Mouse (Mus musculus) liver, embryonic 13.5 days (tissue): ENCODE measurements at regions not wholly inside any gene's neighbourhood (a gene's known extent, or its start where the extent isn't known, plus 50 kb on each side); places are given as distances from the start of the nearest gene placed in this dataset.

Source experiments
- ATAC-seq: fragments of 200-750 bp; cut with Nextera tagmentation; 2 replicates; pipeline ENCODE4 v1.8.0; 2017; ENCODE audit warnings: low read depth, mild to moderate bottlenecking, moderate number of reproducible peaks, moderate library complexity
- DNase-seq: peaks from one replicate; pipeline ENCODE4 v3.0.0; 2022
- H3K27ac ChIP-seq: fragments of 300-500 bp; sonication (generic); 2 replicates; pipeline ENCODE4 v1.5.1; 2015; ENCODE audit warnings: moderate library complexity, mild to moderate bottlenecking, inconsistent platforms
- H3K27me3 ChIP-seq: fragments of 300-500 bp; sonication (generic); 2 replicates; pipeline ENCODE4 v1.6.1; 2015; ENCODE audit warnings: mild to moderate bottlenecking, inconsistent platforms
- H3K36me3 ChIP-seq: fragments of 300-500 bp; sonication (generic); 2 replicates; pipeline ENCODE4 v1.6.1; 2015; ENCODE audit warnings: mild to moderate bottlenecking, inconsistent platforms
- H3K4me1 ChIP-seq: fragments of 300-500 bp; sonication (generic); replicated peaks from 2 replicates; pipeline ENCODE4 v1.6.1; 2015; ENCODE audit warnings: inconsistent platforms
- H3K4me2 ChIP-seq: fragments of 300-500 bp; sonication (generic); 2 replicates; pipeline ENCODE4 v1.6.1; 2015; ENCODE audit warnings: inconsistent platforms, mild to moderate bottlenecking, moderate library complexity
- H3K4me3 ChIP-seq: fragments of 300-500 bp; sonication (generic); replicated peaks from 2 replicates; pipeline ENCODE4 v1.5.1; 2015; ENCODE audit warnings: mild to moderate bottlenecking, inconsistent platforms
- H3K9ac ChIP-seq: fragments of 300-500 bp; sonication (generic); 2 replicates; pipeline ENCODE4 v1.6.1; 2015; ENCODE audit warnings: mild to moderate bottlenecking, inconsistent platforms
- H3K9me3 ChIP-seq: fragments of 300-500 bp; sonication (generic); replicated peaks from 2 replicates; pipeline ENCODE4 v1.6.1; 2016; ENCODE audit warnings: inconsistent platforms
- WGBS: fragments of 180-500 bp; shearing (Covaris S2); methylation state at CpG from one replicate; pipeline ENCODE4 v1.1.7; 2015; ENCODE audit not compliant: insufficient replicate concordance; 5-methylcytosine and 5-hydroxymethylcytosine counted together

- ATAC-seq = no peak
- no peaks in the 10 kb centered on the region for H3K27me3 ChIP-seq
- no peak overlapping the region for H3K9ac ChIP-seq
- no peak overlapping the region for H3K4me2 ChIP-seq
- WGBS = 20% methylated on average over 6 of the region's 6 CpGs
- H3K9me3 ChIP-seq = no peaks in the 10 kb centered on the region
- peak; percentile 2 for DNase-seq
- H3K4me3 ChIP-seq = no peak overlapping the region
- H3K36me3 ChIP-seq = no peaks in the 10 kb centered on the region
- no peak overlapping the region for H3K27ac ChIP-seq
- no peaks in the 10 kb centered on the region for H3K4me1 ChIP-seq
Observed at GRCm38 (mm10) chr3:52555038-52555437, 286.9 kb downstream of the Foxo1 start.

- no peaks in the 10 kb centered on the region for H3K27me3 ChIP-seq
- no peak for DNase-seq
- no peak overlapping the region for H3K4me3 ChIP-seq
- no peak overlapping the region for H3K4me2 ChIP-seq
- no peaks in the 10 kb centered on the region for H3K36me3 ChIP-seq
- WGBS = 39% methylated on average over 1 of the region's 1 CpGs
- no peak overlapping the region for H3K9ac ChIP-seq
- H3K9me3 ChIP-seq = no peaks in the 10 kb centered on the region
- no peak overlapping the region for H3K27ac ChIP-seq
- H3K4me1 ChIP-seq = no peaks in the 10 kb centered on the region
- no peak for ATAC-seq
Observed at GRCm38 (mm10) chr3:52554490-52554889, 286.4 kb downstream of the Foxo1 start.

GRCm38 (mm10) chr3:52548201-52548893 lies 280.2 kb downstream of the Foxo1 start:
- H3K4me3 ChIP-seq = no peak overlapping the region
- no peaks in the 10 kb centered on the region for H3K9me3 ChIP-seq
- no peak for ATAC-seq
- no peak overlapping the region for H3K9ac ChIP-seq
- H3K4me2 ChIP-seq = no peak overlapping the region
- H3K4me1 ChIP-seq = no peaks in the 10 kb centered on the region
- H3K27ac ChIP-seq = no peak overlapping the region
- DNase-seq = no peak
- H3K27me3 ChIP-seq = no peaks in the 10 kb centered on the region
- no peaks in the 10 kb centered on the region for H3K36me3 ChIP-seq
- WGBS = 72% methylated on average over 6 of the region's 6 CpGs

GRCm38 (mm10) chr3:52546035-52546434 lies 277.9 kb downstream of the Foxo1 start:
- ATAC-seq = no peak
- Histone ChIP-seq H3K27ac (no peak overlapping the region), H3K4me3 (no peak overlapping the region), H3K27me3 (no peaks in the 10 kb centered on the region), H3K4me1 (no peaks in the 10 kb centered on the region), H3K36me3 (no peaks in the 10 kb centered on the region), H3K4me2 (no peak overlapping the region), H3K9ac (no peak overlapping the region), H3K9me3 (no peaks in the 10 kb centered on the region)
- 78% methylated on average over 5 of the region's 5 CpGs for WGBS
- no peak for DNase-seq

GRCm38 (mm10) chr3:52543006-52543405 lies 274.9 kb downstream of the Foxo1 start:
- DNase-seq (no peak), ATAC-seq (no peak)
- H3K4me1 ChIP-seq = no peaks in the 10 kb centered on the region
- H3K9me3 ChIP-seq = no peaks in the 10 kb centered on the region
- H3K9ac ChIP-seq = no peak overlapping the region
- no peak overlapping the region for H3K4me2 ChIP-seq
- 64% methylated on average over 6 of the region's 6 CpGs for WGBS
- H3K4me3 ChIP-seq = no peak overlapping the region
- H3K27ac ChIP-seq = no peak overlapping the region
- H3K27me3 ChIP-seq = no peaks in the 10 kb centered on the region
- no peaks in the 10 kb centered on the region for H3K36me3 ChIP-seq

- ATAC-seq = no peak
- Histone ChIP-seq H3K36me3 (no peaks in the 10 kb centered on the region), H3K4me3 (no peak overlapping the region), H3K27ac (no peak overlapping the region), H3K9me3 (no peaks in the 10 kb centered on the region), H3K4me2 (no peak overlapping the region), H3K27me3 (no peaks in the 10 kb centered on the region), H3K9ac (no peak overlapping the region), H3K4me1 (no peaks in the 10 kb centered on the region)
- no peak for DNase-seq
- 51% methylated on average over 9 of the region's 9 CpGs for WGBS
Observed at GRCm38 (mm10) chr3:52540862-52541380, 272.8 kb downstream of the Foxo1 start.

GRCm38 (mm10) chr3:52539813-52540378 lies 271.8 kb downstream of the Foxo1 start:
- 58% methylated on average over 10 of the region's 10 CpGs for WGBS
- Histone ChIP-seq H3K4me2 (no peak overlapping the region), H3K4me3 (no peak overlapping the region), H3K36me3 (no peaks in the 10 kb centered on the region), H3K9me3 (no peaks in the 10 kb centered on the region), H3K27me3 (no peaks in the 10 kb centered on the region), H3K4me1 (no peaks in the 10 kb centered on the region), H3K27ac (no peak overlapping the region), H3K9ac (no peak overlapping the region)
- no peak for ATAC-seq
- no peak for DNase-seq

- Histone ChIP-seq H3K36me3 (no peaks in the 10 kb centered on the region), H3K9me3 (no peaks in the 10 kb centered on the region), H3K4me2 (no peak overlapping the region), H3K27me3 (no peaks in the 10 kb centered on the region), H3K4me1 (no peaks in the 10 kb centered on the region), H3K9ac (no peak overlapping the region), H3K27ac (no peak overlapping the region), H3K4me3 (no peak overlapping the region)
- ATAC-seq = no peak
- WGBS = 55% methylated on average over 4 of the region's 4 CpGs
- DNase-seq = no peak
Observed at GRCm38 (mm10) chr3:52538306-52538705, 270.2 kb downstream of the Foxo1 start.

- H3K4me2 ChIP-seq = no peak overlapping the region
- WGBS = 55% methylated on average over 10 of the region's 10 CpGs
- no peak for ATAC-seq
- H3K27ac ChIP-seq = no peak overlapping the region
- H3K27me3 ChIP-seq = no peaks in the 10 kb centered on the region
- no peak for DNase-seq
- H3K36me3 ChIP-seq = no peaks in the 10 kb centered on the region
- no peaks in the 10 kb centered on the region for H3K9me3 ChIP-seq
- H3K4me1 ChIP-seq = no peaks in the 10 kb centered on the region
- no peak overlapping the region for H3K9ac ChIP-seq
- H3K4me3 ChIP-seq = no peak overlapping the region
Observed at GRCm38 (mm10) chr3:52537362-52537911, 269.3 kb downstream of the Foxo1 start.

GRCm38 (mm10) chr3:52535411-52536021 lies 267.4 kb downstream of the Foxo1 start:
- Histone ChIP-seq H3K4me3 (no peak overlapping the region), H3K9ac (no peak overlapping the region), H3K4me2 (no peak overlapping the region), H3K36me3 (no peaks in the 10 kb centered on the region), H3K9me3 (no peaks in the 10 kb centered on the region), H3K27me3 (no peaks in the 10 kb centered on the region), H3K27ac (no peak overlapping the region), H3K4me1 (no peaks in the 10 kb centered on the region)
- ATAC-seq = no peak
- 59% methylated on average over 7 of the region's 7 CpGs for WGBS
- DNase-seq = no peak

GRCm38 (mm10) chr3:52534118-52534517 lies 266.0 kb downstream of the Foxo1 start:
- ATAC-seq (no peak), DNase-seq (no peak)
- no peak overlapping the region for H3K4me2 ChIP-seq
- H3K9me3 ChIP-seq = no peaks in the 10 kb centered on the region
- H3K9ac ChIP-seq = no peak overlapping the region
- H3K4me1 ChIP-seq = no peaks in the 10 kb centered on the region
- H3K4me3 ChIP-seq = no peak overlapping the region
- no peaks in the 10 kb centered on the region for H3K36me3 ChIP-seq
- H3K27me3 ChIP-seq = no peaks in the 10 kb centered on the region
- 57% methylated on average over 7 of the region's 7 CpGs for WGBS
- H3K27ac ChIP-seq = no peak overlapping the region
